In the genomic region with DNA sequence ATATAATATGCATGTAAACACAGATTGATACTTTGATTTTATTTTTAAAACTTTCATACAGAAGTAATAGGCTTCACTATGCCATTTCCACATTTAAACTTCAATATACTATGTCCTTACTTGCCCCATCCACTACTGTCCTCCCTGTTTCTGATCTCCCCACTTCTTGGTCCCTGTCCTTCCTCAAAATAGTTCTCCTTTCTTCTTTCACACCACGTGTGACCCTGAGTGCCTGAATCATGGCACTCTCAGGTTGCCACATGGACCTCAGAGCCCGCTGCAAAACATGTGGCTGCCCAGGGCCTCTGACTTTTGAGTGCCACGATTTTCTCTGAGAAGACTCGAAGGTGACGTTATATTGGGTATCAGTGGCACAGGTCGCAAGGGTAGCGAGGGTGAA, we compare ENCODE assay signal across 17 mouse cellular contexts.
"Had no signal": no experiment of that assay in that cellular context is flagged by ENCODE, and none has a peak within 500 bp of the region (broad histone marks: within the 10 kb centered on the region; RNA-seq: fewer than 3 reads in every experiment).

No protein-coding gene starts in this region.

- H3K27ac ChIP-seq: liver, embryonic 15.5 days; lung, embryonic 15.5 days; midbrain, embryonic 10.5 days; midbrain, embryonic 12.5 days; neural tube, embryonic 12.5 days; stomach, embryonic 15.5 days; stomach, postnatal 0 days had no signal

- H3K9ac ChIP-seq: liver, embryonic 15.5 days; liver, postnatal 0 days; lung, embryonic 15.5 days; midbrain, embryonic 12.5 days; neural tube, embryonic 12.5 days; stomach, embryonic 15.5 days had no signal

- H3K36me3 ChIP-seq: liver, embryonic 15.5 days; lung, embryonic 15.5 days; midbrain, embryonic 10.5 days; midbrain, embryonic 12.5 days; neural tube, embryonic 12.5 days; stomach, embryonic 15.5 days had no signal

- H3K4me3 ChIP-seq: liver, embryonic 15.5 days; lung, embryonic 15.5 days; midbrain, embryonic 10.5 days; midbrain, embryonic 12.5 days; neural tube, embryonic 12.5 days; stomach, embryonic 15.5 days had no signal

- H3K4me2 ChIP-seq: liver, embryonic 15.5 days; lung, embryonic 15.5 days; midbrain, embryonic 12.5 days; neural tube, embryonic 12.5 days; stomach, embryonic 15.5 days had no signal

- H3K9me3 ChIP-seq: liver, embryonic 15.5 days; lung, embryonic 15.5 days; midbrain, embryonic 10.5 days; midbrain, embryonic 12.5 days; neural tube, embryonic 12.5 days; stomach, embryonic 15.5 days had no signal

- ATAC-seq: liver, postnatal 0 days; lung, postnatal 0 days; midbrain, embryonic 16.5 days had no signal

- DNase-seq: liver, postnatal 0 days; lung, adult 2 months; lung, postnatal 4 days; midbrain, embryonic 14.5 days; right cerebral cortex, postnatal 14 days; thymus, adult 2 months; thymus, postnatal 25 days; thymus, postnatal 4 days had no signal

- H3K4me1 ChIP-seq: liver, embryonic 15.5 days; lung, embryonic 15.5 days; midbrain, embryonic 10.5 days; midbrain, embryonic 12.5 days; neural tube, embryonic 12.5 days; stomach, embryonic 15.5 days had no signal

- H3K27me3 ChIP-seq: liver, embryonic 15.5 days; lung, embryonic 15.5 days; midbrain, embryonic 12.5 days; neural tube, embryonic 12.5 days; stomach, embryonic 15.5 days had no signal
